Mouse (Mus musculus): ENCODE results near the gene Sgms1. TPM values are rescaled to one million over a fixed set of nuclear protein-coding genes. Genes with fewer than 3 reads are reported as not detected.

Sgms1 gene
- polyA plus RNA-seq, 1 experiment from 2014 or later = 13.8 TPM

- 93% methylated on average over 5 of the region's 5 CpGs for WGBS
- DNase-seq (no peak), ATAC-seq (ENCODE audit: low FRiP score, low TSS enrichment) (no peak)
Measured at GRCm38 (mm10) chr19:32182471-32182870, 207.0 kb downstream of the Sgms1 start.

DNA sequence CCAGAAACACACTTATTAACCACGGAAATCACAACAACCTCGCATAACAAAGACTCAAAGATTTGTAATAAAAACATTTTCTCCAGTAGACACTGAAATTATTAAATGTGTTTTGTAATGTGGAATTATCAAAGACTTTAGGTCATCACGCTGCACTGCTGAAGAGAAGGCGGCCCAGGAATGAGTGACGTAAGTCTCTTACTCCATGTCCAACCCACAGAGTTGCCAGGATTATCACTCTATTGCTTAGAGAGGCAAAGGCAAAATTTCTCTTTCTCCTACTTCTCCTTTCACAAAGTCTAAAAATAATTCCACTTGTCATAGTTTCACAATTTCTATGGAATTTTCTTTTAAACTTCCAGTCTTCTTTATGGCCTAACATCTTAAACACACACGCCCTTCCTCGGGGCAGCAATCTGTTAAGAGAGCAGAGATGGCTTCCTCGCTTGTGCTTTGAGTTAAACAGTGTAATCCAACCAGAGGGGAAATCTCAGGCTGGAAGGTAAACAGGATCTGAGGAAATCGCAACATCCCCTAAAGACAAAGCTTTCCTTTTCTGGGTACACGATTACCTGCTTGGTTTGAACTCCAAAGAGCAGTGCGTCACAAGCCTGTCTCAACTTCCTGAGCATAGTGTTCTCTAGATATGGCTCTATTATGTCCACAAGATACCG, 207.7 kb downstream of the Sgms1 start:
- Histone ChIP-seq H3K4me1 (ENCODE audit: control insufficient read depth, insufficient read depth, low read length) (no peaks in the 10 kb centered on the region), H3K9me3 (ENCODE audit: control insufficient read depth, low read length) (no peaks in the 10 kb centered on the region), H3K36me3 (ENCODE audit: control insufficient read depth, insufficient read depth, low read length) (no peaks in the 10 kb centered on the region), H3K4me3 (replicated peaks; ENCODE audit: low read depth, low read length) (no peak overlapping the region), H3K4me2 (ENCODE audit: low read length) (no peak overlapping the region), H3K27ac (replicated peaks; ENCODE audit: low read depth, low read length) (0 out of 2 replicates have a peak overlapping the region, but pooled peaks have one; percentile 13), H3K27me3 (ENCODE audit: control insufficient read depth, insufficient read depth, low read length) (no peaks in the 10 kb centered on the region), H3K9ac (replicated peaks; ENCODE audit: low read length) (no peak overlapping the region)
- DNase-seq = no peak
- no peak for ATAC-seq (ENCODE audit: low FRiP score, low TSS enrichment)
- WGBS = 92% methylated on average over 12 of the region's 12 CpGs

More at GRCm38 (mm10) chr19:32182471-32182870, 207.0 kb downstream of the Sgms1 start:
- no peak overlapping the region for H3K4me3 ChIP-seq (replicated peaks; ENCODE audit: low read depth, low read length)
- H3K9ac ChIP-seq (replicated peaks; ENCODE audit: low read length) = no peak overlapping the region
- H3K4me1 ChIP-seq (ENCODE audit: control insufficient read depth, insufficient read depth, low read length) = no peaks in the 10 kb centered on the region
- H3K9me3 ChIP-seq (ENCODE audit: control insufficient read depth, low read length) = no peaks in the 10 kb centered on the region
- H3K36me3 ChIP-seq (ENCODE audit: control insufficient read depth, insufficient read depth, low read length) = no peaks in the 10 kb centered on the region
- no peaks in the 10 kb centered on the region for H3K27me3 ChIP-seq (ENCODE audit: control insufficient read depth, insufficient read depth, low read length)
- H3K27ac ChIP-seq (replicated peaks; ENCODE audit: low read depth, low read length) = no peak overlapping the region
- H3K4me2 ChIP-seq (ENCODE audit: low read length) = no peak overlapping the region

DNA sequence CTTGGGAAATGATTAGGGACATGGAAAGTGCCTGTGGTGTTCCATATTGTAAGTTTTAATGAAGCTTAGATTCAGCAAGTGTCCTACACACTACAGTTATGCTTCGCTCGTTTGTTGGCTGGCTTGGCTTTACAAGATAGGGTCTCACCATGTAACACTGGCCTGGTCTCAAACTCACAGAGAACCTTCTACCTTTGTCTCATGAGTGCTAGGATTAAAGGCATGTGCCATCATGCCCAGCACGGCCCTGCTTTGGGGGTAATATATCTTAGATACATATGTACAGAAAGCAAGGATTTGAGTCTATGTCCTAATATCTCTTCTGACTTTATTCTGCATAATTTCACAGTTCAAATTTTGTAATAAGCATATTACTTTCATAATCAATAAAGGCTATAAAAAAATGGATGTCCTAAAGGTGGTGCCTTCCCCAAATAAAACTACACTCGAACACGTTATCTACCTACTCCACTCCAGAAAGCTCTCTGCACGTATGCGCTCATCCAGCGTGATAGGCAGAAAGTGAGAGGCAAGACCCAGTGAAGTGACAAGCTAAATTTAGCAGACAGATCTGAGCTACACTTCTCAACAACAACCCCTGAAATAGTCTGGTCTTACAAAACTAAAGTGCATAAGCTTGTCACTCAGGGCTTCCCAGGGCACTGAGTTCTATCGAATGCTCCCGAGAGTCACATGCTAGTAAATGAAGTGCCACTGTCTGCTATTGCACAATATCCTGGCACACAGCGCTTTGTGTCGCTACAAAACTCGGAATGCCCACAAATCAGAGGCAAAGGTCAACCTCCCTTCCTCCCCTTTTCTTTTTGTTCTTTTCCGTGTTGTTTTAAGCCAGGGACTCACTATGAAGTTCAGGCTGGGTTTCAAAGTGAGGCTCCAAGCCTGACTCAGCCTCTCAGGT, 208.5 kb downstream of the Sgms1 start:
- Histone ChIP-seq H3K4me2 (ENCODE audit: low read length) (no peak overlapping the region), H3K27me3 (ENCODE audit: control insufficient read depth, insufficient read depth, low read length) (no peaks in the 10 kb centered on the region), H3K9me3 (ENCODE audit: control insufficient read depth, low read length) (no peaks in the 10 kb centered on the region), H3K36me3 (ENCODE audit: control insufficient read depth, insufficient read depth, low read length) (no peaks in the 10 kb centered on the region), H3K27ac (replicated peaks; ENCODE audit: low read depth, low read length) (0 out of 2 replicates have a peak overlapping the region, but pooled peaks have one; percentile 13), H3K4me1 (ENCODE audit: control insufficient read depth, insufficient read depth, low read length) (no peaks in the 10 kb centered on the region), H3K9ac (replicated peaks; ENCODE audit: low read length) (no peak overlapping the region), H3K4me3 (replicated peaks; ENCODE audit: low read depth, low read length) (no peak overlapping the region)
- DNase-seq (no peak), ATAC-seq (ENCODE audit: low FRiP score, low TSS enrichment) (no peak)
- 87% methylated on average over 14 of the region's 14 CpGs for WGBS

- no peak for DNase-seq
- H3K9ac ChIP-seq (replicated peaks; ENCODE audit: low read length) = no peak overlapping the region
- no peaks in the 10 kb centered on the region for H3K9me3 ChIP-seq (ENCODE audit: control insufficient read depth, low read length)
- H3K36me3 ChIP-seq (ENCODE audit: control insufficient read depth, insufficient read depth, low read length) = no peaks in the 10 kb centered on the region
- H3K4me1 ChIP-seq (ENCODE audit: control insufficient read depth, insufficient read depth, low read length) = no peaks in the 10 kb centered on the region
- no peak overlapping the region for H3K4me3 ChIP-seq (replicated peaks; ENCODE audit: low read depth, low read length)
- no peak overlapping the region for H3K4me2 ChIP-seq (ENCODE audit: low read length)
- H3K27ac ChIP-seq (replicated peaks; ENCODE audit: low read depth, low read length) = no peak overlapping the region
- WGBS = 89% methylated on average over 5 of the region's 5 CpGs
- H3K27me3 ChIP-seq (ENCODE audit: control insufficient read depth, insufficient read depth, low read length) = no peaks in the 10 kb centered on the region
- no peak for ATAC-seq (ENCODE audit: low FRiP score, low TSS enrichment)
Measured at GRCm38 (mm10) chr19:32179978-32180413, 209.5 kb downstream of the Sgms1 start.

DNA sequence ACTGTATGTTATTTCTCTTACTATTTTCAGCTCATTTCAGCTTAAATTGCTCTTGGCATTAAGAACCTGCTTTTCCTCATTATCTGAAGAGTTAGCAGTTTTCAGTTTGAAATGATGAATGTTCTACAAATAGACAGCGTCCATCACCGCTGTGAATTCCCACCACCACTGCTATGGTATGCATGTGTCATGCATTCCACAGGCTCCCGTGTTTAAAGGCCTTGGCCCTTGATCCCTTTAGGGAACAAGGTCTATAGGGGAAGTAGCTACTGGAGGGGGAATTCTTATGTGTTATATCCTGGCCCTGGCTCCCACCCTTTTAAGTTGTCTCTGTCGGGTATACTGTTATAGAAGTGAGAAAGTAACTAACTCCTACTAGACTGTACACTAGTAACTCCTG, 210.0 kb downstream of the Sgms1 start:
- Histone ChIP-seq H3K36me3 (ENCODE audit: control insufficient read depth, insufficient read depth, low read length) (no peaks in the 10 kb centered on the region), H3K27ac (replicated peaks; ENCODE audit: low read depth, low read length) (no peak overlapping the region), H3K4me2 (ENCODE audit: low read length) (no peak overlapping the region), H3K9ac (replicated peaks; ENCODE audit: low read length) (no peak overlapping the region), H3K27me3 (ENCODE audit: control insufficient read depth, insufficient read depth, low read length) (no peaks in the 10 kb centered on the region), H3K9me3 (ENCODE audit: control insufficient read depth, low read length) (no peaks in the 10 kb centered on the region), H3K4me3 (replicated peaks; ENCODE audit: low read depth, low read length) (no peak overlapping the region), H3K4me1 (ENCODE audit: control insufficient read depth, insufficient read depth, low read length) (no peaks in the 10 kb centered on the region)
- DNase-seq (no peak), ATAC-seq (ENCODE audit: low FRiP score, low TSS enrichment) (no peak)
- WGBS = 78% methylated on average over 4 of the region's 4 CpGs

GRCm38 (mm10) chr19:32178161-32178560, 211.4 kb downstream of the Sgms1 start:
- WGBS = 89% methylated on average over 2 of the region's 2 CpGs
- Histone ChIP-seq H3K9me3 (ENCODE audit: control insufficient read depth, low read length) (no peaks in the 10 kb centered on the region), H3K27ac (replicated peaks; ENCODE audit: low read depth, low read length) (no peak overlapping the region), H3K27me3 (ENCODE audit: control insufficient read depth, insufficient read depth, low read length) (no peaks in the 10 kb centered on the region), H3K4me2 (ENCODE audit: low read length) (no peak overlapping the region), H3K9ac (replicated peaks; ENCODE audit: low read length) (no peak overlapping the region), H3K4me3 (replicated peaks; ENCODE audit: low read depth, low read length) (no peak overlapping the region), H3K36me3 (ENCODE audit: control insufficient read depth, insufficient read depth, low read length) (no peaks in the 10 kb centered on the region), H3K4me1 (ENCODE audit: control insufficient read depth, insufficient read depth, low read length) (no peaks in the 10 kb centered on the region)
- DNase-seq (no peak), ATAC-seq (ENCODE audit: low FRiP score, low TSS enrichment) (no peak)

DNA sequence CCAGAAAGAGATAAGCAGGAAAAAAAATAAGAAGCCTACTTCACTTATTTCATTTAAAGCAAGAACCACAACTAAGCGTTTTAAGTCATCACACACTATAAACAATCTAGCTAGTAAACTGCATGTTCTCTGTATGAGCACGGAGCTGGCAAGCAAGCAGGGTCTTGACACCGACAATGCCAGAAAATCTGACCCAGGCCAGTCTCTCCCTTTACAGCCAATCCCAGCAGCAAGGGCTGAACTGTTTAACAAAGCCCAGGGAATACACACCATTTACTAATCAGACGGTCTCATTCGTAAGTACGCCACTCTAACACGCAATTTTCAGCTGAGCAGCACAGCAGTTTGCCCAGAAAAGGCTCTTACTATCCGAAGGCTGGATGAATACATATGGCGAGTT, 213.1 kb downstream of the Sgms1 start:
- no peak for DNase-seq
- H3K27me3 ChIP-seq (ENCODE audit: control insufficient read depth, insufficient read depth, low read length) = no peaks in the 10 kb centered on the region

DNA sequence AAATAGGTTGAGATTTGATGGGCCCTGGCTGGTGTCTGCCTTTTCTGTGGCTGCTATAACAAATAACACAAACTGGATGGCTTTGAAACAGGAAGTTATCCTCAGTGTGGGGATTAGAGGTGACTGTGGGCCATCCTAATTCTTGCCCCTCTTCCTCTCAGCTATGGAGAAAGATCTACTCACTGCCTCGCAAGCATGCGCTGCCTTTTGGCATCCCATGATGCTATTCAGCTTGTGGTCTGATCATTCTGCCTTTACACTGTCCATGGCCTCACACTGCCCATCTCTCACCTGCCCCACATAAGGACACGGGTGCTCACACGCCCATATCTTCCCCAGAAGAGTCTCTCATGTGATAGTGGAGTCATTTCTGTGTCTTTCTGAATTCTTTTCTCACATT, 213.5 kb downstream of the Sgms1 start:
- Histone ChIP-seq H3K27me3 (ENCODE audit: control insufficient read depth, insufficient read depth, low read length) (no peaks in the 10 kb centered on the region), H3K4me2 (ENCODE audit: low read length) (no peak overlapping the region), H3K4me3 (replicated peaks; ENCODE audit: low read depth, low read length) (no peak overlapping the region), H3K9ac (replicated peaks; ENCODE audit: low read length) (no peak overlapping the region), H3K4me1 (ENCODE audit: control insufficient read depth, insufficient read depth, low read length) (no peaks in the 10 kb centered on the region), H3K9me3 (ENCODE audit: control insufficient read depth, low read length) (no peaks in the 10 kb centered on the region), H3K27ac (replicated peaks; ENCODE audit: low read depth, low read length) (no peak overlapping the region), H3K36me3 (ENCODE audit: control insufficient read depth, insufficient read depth, low read length) (no peaks in the 10 kb centered on the region)
- 93% methylated on average over 4 of the region's 4 CpGs for WGBS
- DNase-seq (no peak), ATAC-seq (ENCODE audit: low FRiP score, low TSS enrichment) (no peak)

More for the DNA sequence above, 213.1 kb downstream of the Sgms1 start:
- Histone ChIP-seq H3K9ac (replicated peaks; ENCODE audit: low read length) (no peak overlapping the region), H3K4me1 (ENCODE audit: control insufficient read depth, insufficient read depth, low read length) (no peaks in the 10 kb centered on the region), H3K9me3 (ENCODE audit: control insufficient read depth, low read length) (no peaks in the 10 kb centered on the region), H3K4me3 (replicated peaks; ENCODE audit: low read depth, low read length) (no peak overlapping the region), H3K27ac (replicated peaks; ENCODE audit: low read depth, low read length) (no peak overlapping the region), H3K4me2 (ENCODE audit: low read length) (no peak overlapping the region), H3K36me3 (ENCODE audit: control insufficient read depth, insufficient read depth, low read length) (no peaks in the 10 kb centered on the region)
- WGBS = 92% methylated on average over 9 of the region's 9 CpGs
- ATAC-seq (ENCODE audit: low FRiP score, low TSS enrichment) = no peak

All from midbrain, embryonic 14.5 days (tissue).